Mouse (Mus musculus) thymus, adult 2 months (tissue): Measurements from ENCODE around the gene Vcp. TPM values are rescaled to one million over a fixed set of nuclear protein-coding genes. Genes with fewer than 3 reads are reported as not detected.
"Not testable (repeated sequence)": the region's sequence is repeated elsewhere in the genome, so short reads cannot be mapped to it uniquely, and the experiment has no call there.

ENCODE experiments used
- DNase-seq: peaks from one replicate; pipeline ENCODE4 v3.0.0; 2021
- H3K27ac ChIP-seq: fragments of 200-500 bp; 2 replicates; pipeline ENCODE4 v1.5.1; 2012; ENCODE audit warnings: low read length, control low read depth; ENCODE audit not compliant: control insufficient read depth, insufficient read depth
- H3K27me3 ChIP-seq: fragments of 200-500 bp; 2 replicates; pipeline ENCODE4 v1.6.1; 2012; ENCODE audit warnings: mild to moderate bottlenecking, low read length, moderate library complexity, mixed read lengths; ENCODE audit not compliant: control insufficient read depth, insufficient read depth
- H3K36me3 ChIP-seq: fragments of 200-500 bp; 2 replicates; pipeline ENCODE4 v1.6.1; 2012; ENCODE audit warnings: mild to moderate bottlenecking, low read length, moderate library complexity; ENCODE audit not compliant: control insufficient read depth, insufficient read depth
- H3K4me1 ChIP-seq: fragments of 200-500 bp; replicated peaks from 2 replicates; pipeline ENCODE4 v1.6.1; 2012; ENCODE audit warnings: low read length; ENCODE audit not compliant: control insufficient read depth, insufficient read depth
- H3K4me3 ChIP-seq: fragments of 200-500 bp; 2 replicates; pipeline ENCODE4 v1.5.1; 2012; ENCODE audit warnings: mild to moderate bottlenecking, low read length, control low read depth, moderate library complexity; ENCODE audit not compliant: control insufficient read depth, insufficient read depth
- CTCF ChIP-seq: fragments of 200-500 bp; IDR thresholded peaks from 2 replicates; pipeline ENCODE4 v1.5.1; 2012; ENCODE audit warnings: mild to moderate bottlenecking, control low read depth, low read length, moderate library complexity, borderline replicate concordance; ENCODE audit not compliant: control insufficient read depth, poor library complexity, insufficient read depth; ENCODE audit errors: extremely low read depth
- POLR2A ChIP-seq: fragments of 200-500 bp; IDR thresholded peaks from 2 replicates; pipeline ENCODE4 v1.6.1; 2012; ENCODE audit warnings: mild to moderate bottlenecking, low read length, control low read depth, moderate library complexity; ENCODE audit not compliant: control insufficient read depth, poor library complexity, insufficient read depth; ENCODE audit errors: extremely low read depth
- WGBS: fragments of 180-500 bp; shearing (Covaris S2); methylation state at CpG from one replicate; pipeline ENCODE4 v1.1.7; 2018; 5-methylcytosine and 5-hydroxymethylcytosine counted together
- polyA plus RNA-seq: library from polyadenylated mRNA; depleted of rRNA; stranded (reverse); fragments of >200 nt; gene quantifications from 2 replicates; pipeline ENCODE4 v1.2.3, GENCODE M21; 2012; rRNA removed

Vcp gene
- 126 and 169 TPM in 2 replicates for polyA plus RNA-seq

DNA sequence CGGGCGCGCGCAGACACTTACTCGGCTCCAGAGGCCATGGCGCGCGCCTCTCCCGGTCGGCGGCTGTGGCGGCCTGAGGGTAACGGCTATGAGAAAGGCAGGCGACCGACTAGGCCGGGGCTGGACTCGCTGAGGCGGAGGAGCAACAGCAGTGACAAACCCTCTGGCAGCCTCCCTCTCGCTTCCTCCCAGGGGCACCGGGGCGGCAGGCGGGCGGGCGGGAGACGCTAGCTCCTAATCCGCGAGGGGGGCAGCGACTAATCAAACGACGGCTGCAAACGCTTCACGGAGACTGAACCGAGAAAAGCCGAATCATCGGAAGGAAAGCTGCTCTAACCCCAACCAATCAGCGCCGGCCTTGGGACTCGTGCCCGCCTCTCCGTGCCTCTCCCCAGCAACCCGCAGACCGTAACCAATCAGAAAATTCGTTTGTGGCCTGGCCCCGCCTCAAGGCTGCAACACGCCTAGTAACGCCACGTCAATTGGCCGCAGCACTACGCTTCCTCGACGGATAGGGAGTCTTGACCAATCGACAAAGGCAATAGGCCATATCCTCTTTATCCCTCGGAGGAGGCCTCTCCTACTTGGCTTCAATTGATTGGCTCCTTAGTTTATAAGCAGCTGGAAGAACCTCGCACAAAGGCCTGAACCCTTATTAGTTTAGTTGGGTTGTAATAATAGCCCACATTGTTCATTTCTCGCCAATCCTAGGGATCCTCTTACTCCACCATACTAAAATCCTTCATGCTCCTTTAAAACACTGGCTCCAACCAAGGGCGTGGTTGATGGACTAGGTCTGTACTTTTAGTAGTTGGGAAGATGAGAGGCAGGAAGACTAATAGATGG, at the start of gene Vcp:
Gene Vcp, minus strand, starts transcription at position 367 of the 846 bp plus-strand sequence.
- not testable (repeated sequence) for H3K36me3 ChIP-seq, H3K4me1 ChIP-seq, H3K27me3 ChIP-seq
- DNase-seq = peak; percentile 99
- peak within 1 kb of the TSS; percentile 100 for H3K4me3 ChIP-seq
- peak within 1 kb of the TSS; percentile 85 for H3K27ac ChIP-seq
- 2% methylated on average over 56 of the region's 56 CpGs for WGBS
- TF ChIP-seq CTCF = 0 out of 2 replicates have a peak, but pooled peaks have one; percentile 37

- peaks cover 11% of the 10 kb centered on the region for H3K4me1 ChIP-seq
- no peak overlapping the region for H3K27ac ChIP-seq
- H3K4me3 ChIP-seq = no peak overlapping the region
- no peaks in the 10 kb centered on the region for H3K27me3 ChIP-seq
- 5% methylated on average over 5 of the region's 5 CpGs for WGBS
- no peak for TF ChIP-seq POLR2A
- no peak for TF ChIP-seq CTCF
- H3K36me3 ChIP-seq = no peaks in the 10 kb centered on the region
- peak; percentile 65 for DNase-seq
Measured at GRCm38 (mm10) chr4:43047231-43047630, 46.9 kb upstream of the Vcp start.

- no peak overlapping the region for H3K4me3 ChIP-seq
- DNase-seq = no peak
- 62% methylated on average over 5 of the region's 5 CpGs for WGBS
- TF ChIP-seq CTCF (no peak), POLR2A (no peak)
- peaks cover 11% of the 10 kb centered on the region for H3K4me1 ChIP-seq
- no peak overlapping the region for H3K27ac ChIP-seq
- H3K36me3 ChIP-seq = no peaks in the 10 kb centered on the region
- H3K27me3 ChIP-seq = no peaks in the 10 kb centered on the region
Measured at GRCm38 (mm10) chr4:43046607-43047006, 46.3 kb upstream of the Vcp start.

GRCm38 (mm10) chr4:43045659-43046302, 45.5 kb upstream of the Vcp start, which contains the start of gene Fam214b:
Gene Fam214b, minus strand, starts transcription at chr4:43046220.
- peak within 1 kb of the TSS; percentile 39 for H3K4me3 ChIP-seq
- peaks cover 11% of the 10 kb centered on the region for H3K4me1 ChIP-seq
- no peaks in the 10 kb centered on the region for H3K36me3 ChIP-seq
- H3K27ac ChIP-seq = no peak within 1 kb of the TSS
- no peak for TF ChIP-seq POLR2A
- TF ChIP-seq CTCF = no peak
- no peaks in the 10 kb centered on the region for H3K27me3 ChIP-seq
- DNase-seq = peak; percentile 79
- under 1% methylated on average over 33 of the region's 33 CpGs for WGBS

DNA sequence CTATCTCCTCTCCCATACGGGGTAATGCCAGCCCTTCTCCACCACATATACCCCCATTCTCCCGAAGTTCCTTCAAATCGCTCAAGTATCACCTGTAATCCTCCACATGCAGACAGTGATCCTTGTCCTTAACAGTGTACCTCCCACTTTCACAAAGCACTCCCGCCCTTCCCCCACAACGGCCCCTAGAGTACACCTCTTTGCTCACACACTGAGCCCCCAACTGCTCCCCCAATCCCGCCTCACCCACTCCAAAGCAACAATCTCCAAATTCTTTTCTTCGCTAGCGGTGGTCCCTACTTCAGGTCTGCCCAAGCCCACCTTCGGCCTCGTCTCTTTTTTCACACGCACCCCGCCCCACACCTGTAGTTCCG, 45.0 kb upstream of the Vcp start:
- 11% methylated on average over 13 of the region's 13 CpGs for WGBS
- no peaks in the 10 kb centered on the region for H3K36me3 ChIP-seq
- no peaks in the 10 kb centered on the region for H3K27me3 ChIP-seq
- DNase-seq = no peak
- H3K27ac ChIP-seq = no peak overlapping the region
- peaks cover 11% of the 10 kb centered on the region for H3K4me1 ChIP-seq
- TF ChIP-seq POLR2A (no peak), CTCF (no peak)
- peak overlapping the region; percentile 39 for H3K4me3 ChIP-seq

DNA sequence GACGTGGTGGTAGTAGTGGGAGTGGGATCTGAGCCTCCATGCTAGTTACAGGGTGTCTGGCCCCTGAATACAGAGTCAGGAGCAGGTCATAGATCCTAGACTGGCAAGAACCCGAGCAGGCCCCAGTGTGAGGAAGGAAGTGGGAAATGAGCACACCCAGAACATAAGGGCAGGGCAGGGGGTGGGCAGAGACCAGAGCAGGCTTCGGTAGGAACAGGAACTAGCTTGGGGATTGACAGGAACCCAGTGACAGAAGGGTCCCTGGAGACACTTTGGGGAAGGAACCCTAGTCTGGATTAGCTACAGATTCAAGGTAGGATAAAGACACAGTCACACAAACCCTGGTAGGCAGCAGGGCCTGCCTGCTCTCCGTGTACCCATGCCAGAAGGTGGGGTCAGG, 44.4 kb upstream of the Vcp start:
- Histone ChIP-seq H3K4me1 (peaks cover 15% of the 10 kb centered on the region), H3K27ac (no peak overlapping the region), H3K4me3 (no peak overlapping the region), H3K27me3 (no peaks in the 10 kb centered on the region), H3K36me3 (no peaks in the 10 kb centered on the region)
- TF ChIP-seq POLR2A (no peak), CTCF (no peak)
- WGBS = 14% methylated on average over 4 of the region's 4 CpGs
- DNase-seq = no peak
